Mouse (Mus musculus): ENCODE measurements around the gene Fhad1.

DNA sequence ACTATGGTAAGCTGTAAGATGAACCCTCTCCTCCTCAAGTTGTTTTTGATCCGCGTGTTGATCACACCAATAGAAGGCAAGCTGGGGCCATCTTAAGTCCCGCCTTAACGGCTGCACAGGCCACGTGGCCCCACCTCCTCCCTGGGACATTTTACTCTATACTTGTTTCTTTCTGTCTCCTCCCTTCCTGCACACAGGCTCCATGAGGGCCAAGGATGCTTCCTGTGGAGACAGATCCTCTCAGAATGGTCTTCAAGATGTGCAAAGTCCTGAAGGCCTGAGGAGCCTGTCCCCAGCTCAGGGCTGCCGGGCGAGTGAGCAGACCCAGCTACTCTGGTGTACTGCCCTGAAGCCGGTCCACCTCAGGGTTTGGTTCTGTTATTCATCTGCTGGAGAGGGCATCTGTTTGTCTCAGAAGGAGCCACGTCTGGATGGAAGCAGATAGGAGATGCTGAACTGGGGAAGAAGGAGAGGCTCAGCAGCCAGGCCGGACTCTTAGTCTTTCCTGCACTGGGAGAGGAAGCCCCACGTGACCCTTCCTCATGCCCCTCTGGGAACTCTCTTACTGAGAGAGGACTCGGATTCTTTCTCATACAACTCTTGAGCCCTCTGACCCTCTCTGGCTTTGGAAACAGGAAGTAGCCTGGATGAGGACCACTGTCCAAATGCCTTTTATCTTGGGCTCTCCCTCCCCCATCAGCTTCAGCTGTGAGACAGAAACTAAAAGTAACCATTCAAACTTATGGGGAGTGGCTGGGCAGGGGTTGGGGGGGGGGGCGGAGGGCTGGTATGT, 101.5 kb downstream of the Fhad1 start:
- TF ChIP-seq EP300 (IDR thresholded peaks at IDR 0.05; ENCODE audit: insufficient read depth, low read depth, low read length) = no peak
- TF ChIP-seq POLR2A (IDR thresholded peaks at IDR 0.05; ENCODE audit: insufficient read depth, low read length) = no peak
- no peak for TF ChIP-seq CTCF (IDR thresholded peaks at IDR 0.05; ENCODE audit: low read depth, low read length)

Data from ES-Bruce4 (cell line).